Mouse (Mus musculus): ENCODE results near the gene Rpl18. TPM values are rescaled to one million over a fixed set of nuclear protein-coding genes. Genes with fewer than 3 reads are reported as not detected.
A peak's percentile ranks its signal among the peaks of the same experiment; 100 is the strongest.

The Rpl18 gene
- total RNA-seq (2021), result 100 to 1,000 TPM; 342 to 393 TPM

GRCm38 (mm10) chr7:45715090-45715708 lies at the start of gene Rpl18:
Gene Rpl18 (plus strand): TSS chr7:45715457.
- DNase-seq (ENCODE audit: extremely low spot score in 1 of 2, low spot score in 1 of 2), result peak; percentile 91 to 95

GRCm38 (mm10) chr7:45666161-45666560 lies 49.1 kb upstream of the Rpl18 start, which contains the start of gene Fut2:
Gene Fut2 (minus strand): TSS chr7:45666394.
- no peak for DNase-seq (ENCODE audit: extremely low spot score in 1 of 2, low spot score in 1 of 2)

- peak in 1 of 2 experiments; percentile 51 for DNase-seq (ENCODE audit: extremely low spot score in 1 of 2, low spot score in 1 of 2)
These were observed 47.5 kb upstream of the Rpl18 start for GRCm38 (mm10) chr7:45667761-45668160.

GRCm38 (mm10) chr7:45668921-45669320 lies 46.3 kb upstream of the Rpl18 start:
- DNase-seq (ENCODE audit: extremely low spot score in 1 of 2, low spot score in 1 of 2), result no peak

GRCm38 (mm10) chr7:45677627-45678295 lies 37.5 kb upstream of the Rpl18 start:
- no peak for DNase-seq (ENCODE audit: extremely low spot score in 1 of 2, low spot score in 1 of 2)

GRCm38 (mm10) chr7:45678513-45678912 lies 36.7 kb upstream of the Rpl18 start:
- no peak for DNase-seq (ENCODE audit: extremely low spot score in 1 of 2, low spot score in 1 of 2)

GRCm38 (mm10) chr7:45679966-45680621 lies 35.2 kb upstream of the Rpl18 start:
- DNase-seq (ENCODE audit: extremely low spot score in 1 of 2, low spot score in 1 of 2), result no peak

- DNase-seq (ENCODE audit: extremely low spot score in 1 of 2, low spot score in 1 of 2), result no peak
These were observed 34.1 kb upstream of the Rpl18 start for GRCm38 (mm10) chr7:45681046-45681736.

GRCm38 (mm10) chr7:45682144-45683126 lies 32.8 kb upstream of the Rpl18 start:
- DNase-seq (ENCODE audit: extremely low spot score in 1 of 2, low spot score in 1 of 2), result peak; percentile 83 to 93

GRCm38 (mm10) chr7:45683396-45684050 lies 31.7 kb upstream of the Rpl18 start, which contains the start of gene Ntn5:
Gene Ntn5 (plus strand): TSS chr7:45684022.
- no peak for DNase-seq (ENCODE audit: extremely low spot score in 1 of 2, low spot score in 1 of 2)

GRCm38 (mm10) chr7:45685811-45686210 lies 29.4 kb upstream of the Rpl18 start:
- DNase-seq (ENCODE audit: extremely low spot score in 1 of 2, low spot score in 1 of 2), result no peak

GRCm38 (mm10) chr7:45686841-45687240 lies 28.4 kb upstream of the Rpl18 start:
- DNase-seq (ENCODE audit: extremely low spot score in 1 of 2, low spot score in 1 of 2), result no peak

GRCm38 (mm10) chr7:45689099-45689498 lies 26.2 kb upstream of the Rpl18 start:
- DNase-seq (ENCODE audit: extremely low spot score in 1 of 2, low spot score in 1 of 2), result no peak

- DNase-seq (ENCODE audit: extremely low spot score in 1 of 2, low spot score in 1 of 2), result no peak
These were observed 25.5 kb upstream of the Rpl18 start for GRCm38 (mm10) chr7:45689800-45690199.

- no peak for DNase-seq (ENCODE audit: extremely low spot score in 1 of 2, low spot score in 1 of 2)
These were observed 22.9 kb upstream of the Rpl18 start for GRCm38 (mm10) chr7:45692364-45692763.

- no peak for DNase-seq (ENCODE audit: extremely low spot score in 1 of 2, low spot score in 1 of 2)
These were observed 21.2 kb upstream of the Rpl18 start, which contains the start of gene Sec1 for GRCm38 (mm10) chr7:45693921-45694591. Gene Sec1 (minus strand): TSS chr7:45694402.

GRCm38 (mm10) chr7:45695098-45695497 lies 20.2 kb upstream of the Rpl18 start:
- DNase-seq (ENCODE audit: extremely low spot score in 1 of 2, low spot score in 1 of 2), result no peak

GRCm38 (mm10) chr7:45697894-45698293 lies 17.4 kb upstream of the Rpl18 start:
- DNase-seq (ENCODE audit: extremely low spot score in 1 of 2, low spot score in 1 of 2), result no peak

All from layer of hippocampus, postnatal 25 days (tissue).